Comparison of ENCODE assay signal across 26 mouse cellular contexts in genomic region chr10:79115085-79115484, GRCm38 (mm10). TPM values are rescaled to one million over a fixed set of nuclear protein-coding genes. Genes with fewer than 3 reads are reported as not detected.
"Had no signal": no experiment of that assay in that cellular context is flagged by ENCODE, and none has a peak within 500 bp of the region (broad histone marks: within the 10 kb centered on the region; RNA-seq: fewer than 3 reads in every experiment).

No protein-coding gene starts in this region.

- H3K4me2 ChIP-seq: lung, embryonic 15.5 days; midbrain, embryonic 11.5 days; midbrain, embryonic 13.5 days; midbrain, embryonic 15.5 days; neural tube, embryonic 12.5 days; stomach, embryonic 15.5 days had no signal

- H3K27me3 ChIP-seq: lung, embryonic 15.5 days; midbrain, embryonic 13.5 days; midbrain, embryonic 15.5 days; neural tube, embryonic 12.5 days; stomach, embryonic 15.5 days had no signal

- H3K27ac ChIP-seq: lung, embryonic 15.5 days; macrophage; midbrain, embryonic 13.5 days; midbrain, embryonic 15.5 days; neural tube, embryonic 12.5 days; stomach, embryonic 15.5 days; stomach, postnatal 0 days had no signal

- H3K4me1 ChIP-seq: megakaryocyte, embryonic 14.5 days; midbrain, embryonic 13.5 days; midbrain, embryonic 15.5 days; neural tube, embryonic 12.5 days had no signal

- H3K36me3 ChIP-seq: lung, embryonic 15.5 days; midbrain, embryonic 13.5 days; midbrain, embryonic 15.5 days; neural tube, embryonic 12.5 days; stomach, embryonic 15.5 days had no signal

- H3K9me3 ChIP-seq: lung, embryonic 15.5 days; megakaryocyte, embryonic 14.5 days; midbrain, embryonic 13.5 days; midbrain, embryonic 15.5 days; neural tube, embryonic 12.5 days; stomach, embryonic 15.5 days had no signal

- H3K4me3 ChIP-seq: lung, embryonic 15.5 days; megakaryocyte, embryonic 14.5 days; midbrain, embryonic 13.5 days; midbrain, embryonic 15.5 days; neural tube, embryonic 12.5 days; stomach, embryonic 15.5 days had no signal

- ATAC-seq: liver, postnatal 0 days; lung, postnatal 0 days; midbrain, embryonic 13.5 days; midbrain, embryonic 15.5 days had no signal

- DNase-seq: liver, postnatal 0 days; lung, adult 2 months; lung, postnatal 14 days; lung, postnatal 36 days; right cerebral cortex, adult 18-20 months; thymus, adult 2 months; thymus, postnatal 25 days; thymus, postnatal 4 days had no signal

- H3K9ac ChIP-seq: liver, postnatal 0 days; lung, embryonic 15.5 days; midbrain, embryonic 13.5 days; midbrain, embryonic 15.5 days; neural tube, embryonic 12.5 days; stomach, embryonic 15.5 days had no signal

RNA-seq across cellular contexts. Expression of gene Vmn2r80, which starts 33.5 kb away (rescaled TPM):
- total RNA-seq: megakaryocyte progenitor cell, adult 5-6 weeks; midbrain, postnatal 0 days; monocyte, adult 5-6 weeks; neutrophil, adult 5-6 weeks had no signal
- polyA plus RNA-seq: liver, postnatal 0 days; lung, adult 2 months; lung, embryonic 15.5 days; lung, postnatal 0 days; macrophage; midbrain, embryonic 11.5 days; midbrain, embryonic 13.5 days; midbrain, embryonic 15.5 days; midbrain, postnatal 0 days; neural tube, embryonic 12.5 days; neural tube, embryonic 14.5 days; spleen, adult 2 months; stomach, embryonic 15.5 days; stomach, postnatal 0 days; testis, adult 2 months; thymus, adult 2 months; urinary bladder, adult 2 months had no signal
